Mouse (Mus musculus) cortical plate, adult 2 months (tissue): Measurements from ENCODE around the gene Kif5a.

Source experiments
- CTCF ChIP-seq: fragments of 200-500 bp; IDR thresholded peaks from 2 replicates; pipeline ENCODE4 v1.5.1; 2011; ENCODE audit warnings: mild to moderate bottlenecking, control low read depth, low read length; ENCODE audit not compliant: insufficient read depth; ENCODE audit errors: extremely low read depth
- POLR2A ChIP-seq: fragments of 200-500 bp; IDR thresholded peaks from 2 replicates; pipeline ENCODE4 v1.6.1; 2011; ENCODE audit warnings: mild to moderate bottlenecking, low read length, control low read depth; ENCODE audit not compliant: insufficient read depth; ENCODE audit errors: extremely low read depth

DNA sequence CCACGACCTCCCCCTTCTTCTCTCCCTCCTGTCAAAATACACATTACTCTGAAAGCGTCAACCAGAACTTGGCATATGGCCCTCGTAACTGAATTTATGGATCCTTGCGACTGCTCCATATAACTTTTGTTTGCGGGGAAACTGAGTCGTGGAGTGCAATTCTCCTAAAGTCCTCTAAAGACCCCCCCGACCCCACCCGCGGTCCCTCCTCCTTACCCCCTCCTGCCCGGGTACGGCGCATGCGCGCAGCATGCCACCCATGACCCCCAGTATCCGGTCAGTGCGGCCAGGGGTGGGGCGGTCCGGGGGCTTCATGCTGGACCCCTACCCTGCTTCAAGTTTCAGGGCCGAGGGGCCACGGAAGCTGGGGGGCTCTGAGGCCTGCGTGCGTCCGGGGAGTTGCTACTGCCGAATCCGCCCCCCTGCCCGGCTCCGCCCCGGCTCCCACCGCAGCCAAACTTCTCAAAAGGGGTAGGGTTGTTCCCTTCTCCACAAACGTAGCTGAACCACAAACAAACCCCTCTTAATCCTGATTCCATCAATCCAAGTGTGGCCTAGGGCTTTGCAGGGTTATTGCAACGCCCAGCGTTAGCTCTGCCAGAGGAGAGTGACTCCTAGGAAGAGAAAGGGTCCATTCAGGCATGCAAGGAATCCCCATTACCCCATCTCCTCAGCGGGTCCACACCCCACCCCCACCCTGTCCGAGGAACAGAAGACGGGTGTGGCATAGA lies 73.3 kb downstream of the Kif5a start, which contains the start of gene Arhgef25:
- TF ChIP-seq CTCF (no peak), POLR2A (no peak)
